Comparison of ENCODE assay signal across 27 mouse cellular contexts in the genomic region with DNA sequence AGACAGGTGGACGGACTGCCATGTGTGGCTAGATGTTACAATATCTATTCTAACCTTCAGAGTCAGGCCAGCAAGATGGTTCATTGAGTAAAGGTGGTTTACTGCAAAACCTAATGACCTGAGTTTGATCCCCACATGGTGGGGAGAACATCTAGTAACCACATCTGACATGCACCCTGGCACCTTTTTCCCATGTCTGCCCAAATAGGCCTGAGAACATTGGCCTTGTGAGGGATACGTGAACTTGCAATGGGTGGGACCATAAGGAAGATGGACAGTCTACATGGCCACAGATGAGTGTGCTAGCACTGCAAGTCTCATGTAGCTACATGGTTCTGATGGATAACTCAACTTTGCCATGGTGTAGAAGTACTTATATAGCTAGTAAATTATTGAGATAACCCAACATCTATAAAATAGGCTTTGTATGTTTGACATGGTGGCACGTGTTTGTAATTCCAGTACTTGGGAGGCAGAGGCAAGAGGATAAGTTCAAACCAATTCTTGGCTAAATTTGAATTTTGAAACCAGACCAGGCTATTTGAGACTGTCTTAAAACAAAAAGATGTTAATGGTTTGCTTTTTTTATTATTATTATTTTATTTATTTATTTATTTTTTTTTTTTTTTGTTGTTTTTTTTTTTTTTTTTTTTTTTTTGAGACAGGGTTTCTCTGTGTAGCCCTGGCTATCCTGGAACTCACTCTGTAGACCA. TPM values are rescaled to one million over a fixed set of nuclear protein-coding genes. Genes with fewer than 3 reads are reported as not detected.
DNase-seq lines count a peak whose midpoint lies in the region; ATAC-seq and TF ChIP-seq lines count a peak whose summit lies in the region.
"Had no signal": no experiment of that assay in that cellular context is flagged by ENCODE, and none has a peak within 500 bp of the region (broad histone marks: within the 10 kb centered on the region; RNA-seq: fewer than 3 reads in every experiment).

No protein-coding gene starts in this region.

- peaks cover 71% of the 10 kb centered on the region for H3K36me3 ChIP-seq in limb, embryonic 14.5 days (ENCODE audit: control insufficient read depth, insufficient read depth, low read length)
- peaks cover 92% of the 10 kb centered on the region for H3K36me3 ChIP-seq in limb, embryonic 10.5 days

- no peak overlapping the region for H3K9ac ChIP-seq in limb, embryonic 14.5 days (ENCODE audit: low read depth, low read length, severe bottlenecking)
- H3K9ac ChIP-seq: limb, embryonic 15.5 days had no signal

- 85% methylated on average over 3 of the region's 3 CpGs for WGBS in cerebellum, adult 2 months
- 85% methylated on average over 3 of the region's 3 CpGs for WGBS in limb, embryonic 14.5 days
- WGBS in limb, embryonic 10.5 days = 96% methylated on average over 3 of the region's 3 CpGs

- H3K4me1 ChIP-seq in cerebellum, adult 2 months (ENCODE audit: control insufficient read depth, insufficient read depth, low read length) = no peaks in the 10 kb centered on the region
- H3K4me1 ChIP-seq in limb, embryonic 14.5 days (ENCODE audit: control insufficient read depth, insufficient read depth, low read length) = no peaks in the 10 kb centered on the region
- H3K4me1 ChIP-seq in limb, embryonic 10.5 days = 0 out of 2 replicates have a peak, but pooled peaks cover 2% of the 10 kb centered on the region
- H3K4me1 ChIP-seq: limb, embryonic 15.5 days; midbrain, embryonic 10.5 days had no signal

- peak; percentile 14; the same call in 1 of the 2 replicates for ATAC-seq in limb, embryonic 14.5 days (ENCODE audit: low FRiP score, low read depth)
- ATAC-seq: CD4-positive, CD25-positive, alpha-beta regulatory T cell, adult 4 months; hindbrain, embryonic 16.5 days; intestine, embryonic 16.5 days had no signal

- H3K4me2 ChIP-seq in limb, embryonic 14.5 days (replicated peaks; ENCODE audit: low read depth, low read length, severe bottlenecking) = no peak overlapping the region
- H3K4me2 ChIP-seq: limb, embryonic 15.5 days had no signal

- H3K27ac ChIP-seq in cerebellum, adult 2 months (ENCODE audit: insufficient read depth, low read length) = no peak overlapping the region
- no peak overlapping the region for H3K27ac ChIP-seq in limb, embryonic 14.5 days (replicated peaks; ENCODE audit: low read depth, low read length)
- H3K27ac ChIP-seq in limb, embryonic 10.5 days = no peak overlapping the region
- H3K27ac ChIP-seq: midbrain, embryonic 10.5 days; stomach, postnatal 0 days had no signal

- H3K4me3 ChIP-seq in cerebellum, adult 2 months (replicated peaks; ENCODE audit: insufficient read depth, low read depth, low read length) = no peak overlapping the region
- no peak overlapping the region for H3K4me3 ChIP-seq in limb, embryonic 14.5 days (replicated peaks; ENCODE audit: low read length)
- H3K4me3 ChIP-seq in limb, embryonic 10.5 days = no peak overlapping the region
- H3K4me3 ChIP-seq: erythroblast, embryonic 14.5 days; limb, embryonic 15.5 days; midbrain, embryonic 10.5 days had no signal

- H3K9me3 ChIP-seq in limb, embryonic 14.5 days (ENCODE audit: control insufficient read depth, low read length) = no peaks in the 10 kb centered on the region
- no peaks in the 10 kb centered on the region for H3K9me3 ChIP-seq in limb, embryonic 10.5 days (replicated peaks)
- H3K9me3 ChIP-seq: G1E; limb, embryonic 15.5 days; midbrain, embryonic 10.5 days had no signal

- peak; percentile 1 for DNase-seq in cerebellum, adult 11-12 months
- DNase-seq in cerebellum, adult 2 months = no peak
- no peak for DNase-seq in limb, embryonic 14.5 days (ENCODE audit: low spot score)
- DNase-seq in limb, embryonic 10.5 days (ENCODE audit: low spot score) = no peak
- DNase-seq in testis, postnatal 10 days (ENCODE audit: low spot score) = peak; percentile 33
- DNase-seq in testis, postnatal 14 days (ENCODE audit: low spot score) = no peak
- no peak for DNase-seq in adrenal gland, postnatal 4 days (ENCODE audit: low spot score in 2 of 2)
- no peak for DNase-seq in adrenal gland, postnatal 36 days
- DNase-seq: cerebellum, adult 9-10 months; heart, postnatal 36 days; lung, adult 2 months; thymus, postnatal 14 days had no signal

- no peak for TF ChIP-seq CTCF in cerebellum, adult 2 months (IDR thresholded peaks at IDR 0.05; ENCODE audit: borderline replicate concordance, insufficient read depth, low read depth, low read length)

- no peaks in the 10 kb centered on the region for H3K27me3 ChIP-seq in cerebellum, adult 2 months (ENCODE audit: control insufficient read depth, insufficient read depth, low read length)
- no peaks in the 10 kb centered on the region for H3K27me3 ChIP-seq in limb, embryonic 14.5 days (ENCODE audit: control insufficient read depth, insufficient read depth, low read length)
- H3K27me3 ChIP-seq in limb, embryonic 10.5 days (ENCODE audit: low read depth, poor library complexity, severe bottlenecking) = no peaks in the 10 kb centered on the region
- H3K27me3 ChIP-seq: limb, embryonic 15.5 days had no signal

- TF ChIP-seq POLR2A in cerebellum, adult 2 months (IDR thresholded peaks at IDR 0.05; ENCODE audit: borderline replicate concordance, insufficient read depth, low read length) = no peak
- no peak for TF ChIP-seq POLR2A in limb, embryonic 14.5 days (IDR thresholded peaks at IDR 0.05; ENCODE audit: borderline replicate concordance, extremely low read depth, insufficient read depth, insufficient read length)

RNA-seq across cellular contexts. Expression of a gene that starts 11.6 kb away (rescaled TPM):
- polyA plus RNA-seq in cerebellum, adult 2 months (2012; rRNA removed) = 264 and 318 TPM in 2 replicates
- 769 and 778 TPM in 2 replicates for polyA plus RNA-seq in limb, embryonic 14.5 days (2012; rRNA removed)
- polyA plus RNA-seq in limb, embryonic 14.5 days (2014; fragmentation: Nextera tagmentation; extraction: Ambion mirVana) = 453 and 466 TPM in 2 replicates
- polyA plus RNA-seq in limb, embryonic 10.5 days (2016; fragmentation: Nextera tagmentation; extraction: Ambion mirVana) = 586 and 668 TPM in 2 replicates
- total RNA-seq in adrenal gland, postnatal 4 days (2021) = 100 to 1,000 TPM; 380 to 474 TPM
- 100 to 1,000 TPM; 212 to 305 TPM for total RNA-seq in adrenal gland, postnatal 36 days (2021)

RNA-seq across cellular contexts. Expression of a gene that starts 34.1 kb away (rescaled TPM):
- polyA plus RNA-seq in cerebellum, adult 2 months (2012; rRNA removed) = 0.34 and 0.63 TPM in 2 replicates
- polyA plus RNA-seq in limb, embryonic 14.5 days (2012; rRNA removed) = 0.16 TPM in 1 of 2 replicates, not detected in the other
- 0.47 TPM in 1 of 2 replicates, not detected in the other for polyA plus RNA-seq in limb, embryonic 14.5 days (2014; fragmentation: Nextera tagmentation; extraction: Ambion mirVana)
- polyA plus RNA-seq in limb, embryonic 10.5 days (2016; fragmentation: Nextera tagmentation; extraction: Ambion mirVana) = 0.43 TPM in 1 of 2 replicates, not detected in the other
- total RNA-seq in adrenal gland, postnatal 4 days (2021) = not detected
- not detected for total RNA-seq in adrenal gland, postnatal 36 days (2021)
- total RNA-seq: G1E; gastrocnemius, adult 18-20 months; gastrocnemius, postnatal 4 days; heart, postnatal 36 days; layer of hippocampus, postnatal 14 days; left cerebral cortex, postnatal 10 days; neutrophil, adult 5-6 weeks had no signal
- polyA plus RNA-seq: CD4-positive, CD25-positive, alpha-beta regulatory T cell, adult 4 months; embryonic facial prominence, embryonic 11.5 days; erythroblast, embryonic 14.5 days; G1E; heart, embryonic 14.5 days had no signal

RNA-seq across cellular contexts. Expression of a gene that starts 42.6 kb away (rescaled TPM):
- polyA plus RNA-seq in cerebellum, adult 2 months (2012; rRNA removed) = 35.6 and 38.3 TPM in 2 replicates
- polyA plus RNA-seq in limb, embryonic 14.5 days (2012; rRNA removed) = 16.5 and 20.3 TPM in 2 replicates
- polyA plus RNA-seq in limb, embryonic 14.5 days (2014; fragmentation: Nextera tagmentation; extraction: Ambion mirVana) = 24.9 and 26.9 TPM in 2 replicates
- polyA plus RNA-seq in limb, embryonic 10.5 days (2016; fragmentation: Nextera tagmentation; extraction: Ambion mirVana) = 22.5 and 22.6 TPM in 2 replicates
- 10 to 100 TPM; 32.8 to 34.2 TPM for total RNA-seq in adrenal gland, postnatal 4 days (2021)
- total RNA-seq in adrenal gland, postnatal 36 days (2021) = 10 to 100 TPM; 38.2 to 39.8 TPM

Comparison
In these comparisons a context has a peak if more than half of its experiments do, and no peak if none do; other contexts are left out.
1. DNase-seq: peak in cerebellum, adult 11-12 months (single experiment) and testis, postnatal 10 days (single experiment); none in cerebellum, adult 2 months (0 of 2), limb, embryonic 14.5 days (single experiment), limb, embryonic 10.5 days (single experiment), testis, postnatal 14 days (single experiment), adrenal gland, postnatal 4 days (0 of 2) and adrenal gland, postnatal 36 days (0 of 2).